Mouse (Mus musculus): ENCODE measurements around the gene Pappa. TPM values are rescaled to one million over a fixed set of nuclear protein-coding genes. Genes with fewer than 3 reads are reported as not detected.

Pappa gene
- 0.22 and 0.47 TPM in 2 replicates for polyA plus RNA-seq (2012; rRNA removed)

DNA sequence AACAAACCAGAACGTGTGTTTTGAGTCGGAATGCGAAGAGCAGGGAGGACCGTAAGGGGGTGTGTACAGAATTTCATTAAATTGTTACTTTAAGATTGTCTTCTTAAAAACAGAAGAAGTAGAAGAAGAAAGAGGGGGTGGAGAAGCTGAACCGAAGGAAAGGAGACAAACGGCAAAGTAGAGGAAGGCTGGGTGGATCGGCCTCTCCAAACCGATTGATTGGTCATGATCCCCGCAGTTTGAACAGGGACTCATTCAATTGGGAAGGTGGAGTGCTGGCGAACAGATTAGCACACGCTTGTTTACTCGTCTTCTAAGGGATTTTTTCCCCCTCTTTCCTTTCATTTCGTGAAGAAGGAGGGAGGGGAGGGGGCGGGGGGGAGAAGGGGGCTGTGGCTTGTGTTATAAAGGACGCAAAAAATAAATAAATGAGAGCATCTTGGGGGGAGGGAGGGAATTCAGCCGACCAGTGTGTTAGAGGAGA is at the start of gene Pappa:
TSS of gene Pappa (plus strand) at position 434 of the 484 bp plus-strand sequence.
- WGBS = 1% methylated on average over 16 of the region's 16 CpGs
- no peak for DNase-seq (ENCODE audit: low read depth, low spot score)

DNA sequence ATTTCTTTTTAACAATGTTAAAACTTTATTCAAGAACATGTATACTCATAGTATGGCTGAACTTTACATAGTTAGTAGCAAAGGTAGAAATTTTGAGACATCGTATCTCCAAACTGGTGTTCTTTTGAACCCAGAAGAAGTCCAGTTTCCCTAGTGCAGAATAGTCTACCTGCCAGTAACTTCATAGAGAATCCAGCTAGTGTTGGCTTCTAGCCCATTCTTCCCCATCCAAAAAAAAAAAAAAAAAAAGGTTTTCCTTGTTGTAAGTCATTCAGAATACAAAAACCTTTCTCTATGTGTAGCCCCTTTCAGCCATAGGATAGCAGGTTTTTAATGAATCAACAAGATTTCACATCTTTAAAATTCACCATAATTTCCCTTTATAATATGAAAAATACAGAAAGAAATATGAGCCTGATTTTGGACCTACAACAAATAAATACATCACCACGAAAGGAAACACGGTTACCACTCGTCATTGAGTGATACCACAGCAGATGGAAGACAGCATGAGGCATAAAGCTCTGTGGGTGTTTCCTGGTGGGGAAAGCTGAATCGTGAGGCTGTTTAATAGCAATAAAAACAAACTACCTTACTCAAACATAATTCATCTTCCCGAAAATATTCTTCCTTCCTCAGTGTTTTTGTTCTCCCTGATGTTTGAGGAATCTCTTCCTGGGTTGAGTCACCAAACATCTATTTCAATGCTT is 45.9 kb upstream of the Pappa start:
- no peak for DNase-seq (ENCODE audit: low read depth, low spot score)
- WGBS = 66% methylated on average over 6 of the region's 6 CpGs

DNA sequence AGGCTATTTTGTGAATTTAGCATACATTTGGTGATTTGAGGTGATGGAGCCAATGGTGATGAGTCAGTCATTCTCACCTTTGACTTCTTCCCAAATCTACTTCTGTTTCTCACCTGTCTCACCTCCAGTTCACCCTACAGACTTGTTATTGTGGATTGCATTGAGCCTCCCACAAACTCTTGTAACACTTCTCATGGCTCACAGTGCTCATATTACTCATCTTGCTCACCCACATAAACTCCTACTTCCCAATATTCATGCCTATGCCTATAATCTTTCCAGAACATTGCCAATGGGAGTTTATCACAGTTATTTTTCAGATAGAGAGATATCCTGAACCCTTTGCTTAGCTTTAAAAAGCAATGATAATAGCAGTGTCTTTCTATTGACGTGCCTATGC is 37.1 kb upstream of the Pappa start:
- 89% methylated on average over 1 of the region's 1 CpGs for WGBS
- DNase-seq (ENCODE audit: low read depth, low spot score) = no peak

- 80% methylated on average over 5 of the region's 5 CpGs for WGBS
- DNase-seq (ENCODE audit: low read depth, low spot score) = no peak
Measured at GRCm38 (mm10) chr4:65087592-65087991, 36.4 kb upstream of the Pappa start.

DNA sequence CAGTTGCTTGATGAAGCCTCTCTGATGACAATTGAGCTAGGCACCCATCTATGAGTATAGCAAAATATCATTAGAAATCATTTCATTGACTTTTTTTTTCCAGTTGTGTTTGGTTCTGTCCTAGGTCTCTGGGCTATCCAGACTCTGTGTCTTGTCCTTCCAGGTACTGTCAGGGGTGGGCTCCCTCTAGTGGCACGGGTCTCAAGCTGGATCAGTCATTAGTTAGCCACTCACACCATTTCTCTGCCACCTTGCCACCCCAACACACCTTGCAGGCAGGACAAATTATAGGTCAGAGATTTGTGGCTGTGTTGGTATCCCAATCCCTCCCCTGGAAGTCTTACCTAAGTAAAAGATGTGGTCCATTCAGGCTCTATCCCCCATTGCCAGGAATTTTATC is 31.8 kb upstream of the Pappa start:
- DNase-seq (ENCODE audit: low read depth, low spot score) = no peak
- WGBS = 5% methylated on average over 1 of the region's 1 CpGs

DNA sequence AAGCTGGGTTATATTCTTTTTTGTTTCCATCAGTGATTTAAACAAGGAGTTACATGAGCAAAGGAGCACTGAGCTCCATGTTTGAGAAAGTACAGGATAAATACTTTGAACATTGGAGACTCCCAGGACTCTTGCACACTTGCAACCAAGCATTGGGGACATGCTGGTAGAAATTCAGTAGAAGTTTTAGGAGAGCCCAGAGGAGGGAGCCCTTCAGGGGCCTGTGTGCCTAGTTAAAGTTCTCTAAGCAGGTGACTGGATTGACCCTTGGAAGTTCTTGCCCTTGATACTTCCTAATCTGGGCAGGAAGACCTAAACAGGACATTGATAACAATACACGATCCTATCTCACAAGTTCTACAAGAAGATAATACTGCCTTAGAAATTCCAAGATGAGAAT is 3.6 kb upstream of the Pappa start:
- WGBS = 67% methylated on average over 1 of the region's 1 CpGs
- DNase-seq (ENCODE audit: low read depth, low spot score) = no peak

GRCm38 (mm10) chr4:65122841-65123240 is 1.1 kb upstream of the Pappa start:
- no peak for DNase-seq (ENCODE audit: low read depth, low spot score)
- WGBS = under 1% methylated on average over 2 of the region's 2 CpGs

GRCm38 (mm10) chr4:65124369-65125151 is 586 bp downstream of the Pappa start:
- 2% methylated on average over 74 of the region's 80 CpGs for WGBS
- no peak for DNase-seq (ENCODE audit: low read depth, low spot score)

- WGBS = 1% methylated on average over 30 of the region's 30 CpGs
Measured at GRCm38 (mm10) chr4:65125341-65126332, 1.7 kb downstream of the Pappa start.

DNA sequence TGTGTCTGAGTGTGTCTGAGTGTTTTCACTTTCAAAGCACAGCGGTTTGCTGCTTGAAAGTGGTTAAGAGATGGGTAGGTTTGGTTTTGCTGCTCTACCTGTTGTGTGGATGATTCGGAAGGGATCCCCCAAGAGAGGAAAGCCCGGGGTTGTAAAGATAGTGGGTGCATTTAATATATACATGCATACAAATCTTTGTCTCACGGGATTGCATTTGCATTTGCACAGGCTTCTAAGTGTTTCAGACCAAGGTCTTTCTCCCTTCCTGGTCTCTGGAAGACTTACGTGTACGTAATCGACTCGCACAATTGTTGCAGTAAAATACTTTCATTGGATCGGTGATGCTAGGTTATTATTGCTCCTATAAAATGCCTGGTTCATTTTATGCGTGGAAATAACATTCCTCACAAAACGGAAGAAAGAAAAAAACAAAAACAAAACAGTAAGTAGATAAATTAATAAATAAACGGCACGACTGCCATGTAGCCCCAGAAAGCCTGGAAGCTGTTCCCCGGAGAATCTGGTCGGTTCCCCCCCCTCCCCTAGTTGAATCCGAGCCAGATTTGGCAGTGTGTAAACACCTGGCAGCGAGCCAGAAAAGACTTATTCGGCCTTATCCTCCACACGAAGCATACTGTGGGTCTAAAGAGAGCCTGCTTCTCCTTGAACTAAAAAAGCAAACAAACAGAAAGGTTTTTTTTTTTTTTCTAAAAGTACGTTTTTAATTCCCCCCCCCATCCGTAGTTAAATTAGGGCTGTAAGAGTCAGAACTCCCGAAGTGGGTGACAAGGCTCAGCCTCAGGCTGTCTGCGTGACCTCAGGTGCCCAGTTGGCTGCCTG is 2.7 kb downstream of the Pappa start:
- WGBS = 4% methylated on average over 23 of the region's 23 CpGs
- no peak for DNase-seq (ENCODE audit: low read depth, low spot score)

More at GRCm38 (mm10) chr4:65125341-65126332, 1.7 kb downstream of the Pappa start:
- no peak for DNase-seq (ENCODE audit: low read depth, low spot score)

DNA sequence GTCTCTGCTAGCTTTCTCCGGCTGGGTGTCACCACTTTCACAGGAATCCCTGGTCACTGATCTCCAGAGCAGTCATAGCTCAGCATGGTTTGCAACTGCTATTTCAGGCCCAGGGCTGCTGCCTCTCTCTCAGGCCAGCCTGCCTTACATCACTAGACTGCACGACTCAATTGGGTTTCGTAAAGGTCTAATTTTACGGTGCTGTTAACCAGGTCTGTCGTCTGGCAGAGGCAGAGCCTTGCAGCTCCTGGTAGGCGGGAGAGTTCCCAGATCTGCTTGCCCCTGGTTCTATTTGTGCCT is 3.3 kb downstream of the Pappa start:
- 23% methylated on average over 6 of the region's 6 CpGs for WGBS
- no peak for DNase-seq (ENCODE audit: low read depth, low spot score)

- WGBS = 58% methylated on average over 3 of the region's 3 CpGs
- no peak for DNase-seq (ENCODE audit: low read depth, low spot score)
Measured at GRCm38 (mm10) chr4:65132657-65133056, 8.7 kb downstream of the Pappa start.

DNA sequence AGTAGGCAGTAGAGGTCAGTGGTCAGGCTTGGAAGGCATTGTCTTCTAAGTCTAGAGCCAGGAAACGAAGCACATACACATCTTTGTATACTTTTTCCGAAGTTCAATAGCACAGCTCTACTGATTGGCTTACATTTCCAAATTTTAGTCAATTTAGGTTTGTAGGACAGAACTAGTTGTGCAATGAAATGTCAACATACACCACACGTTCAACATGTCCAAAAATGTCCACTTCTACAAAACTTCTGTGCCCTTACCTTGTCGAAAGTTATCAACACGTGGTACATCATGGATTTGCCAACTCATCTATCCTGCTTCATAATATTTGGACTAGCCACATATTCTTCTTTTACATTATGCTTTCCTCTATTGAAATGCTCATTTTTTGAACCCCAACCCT is 10.4 kb downstream of the Pappa start:
- DNase-seq (ENCODE audit: low read depth, low spot score) = no peak
- 78% methylated on average over 5 of the region's 5 CpGs for WGBS

DNA sequence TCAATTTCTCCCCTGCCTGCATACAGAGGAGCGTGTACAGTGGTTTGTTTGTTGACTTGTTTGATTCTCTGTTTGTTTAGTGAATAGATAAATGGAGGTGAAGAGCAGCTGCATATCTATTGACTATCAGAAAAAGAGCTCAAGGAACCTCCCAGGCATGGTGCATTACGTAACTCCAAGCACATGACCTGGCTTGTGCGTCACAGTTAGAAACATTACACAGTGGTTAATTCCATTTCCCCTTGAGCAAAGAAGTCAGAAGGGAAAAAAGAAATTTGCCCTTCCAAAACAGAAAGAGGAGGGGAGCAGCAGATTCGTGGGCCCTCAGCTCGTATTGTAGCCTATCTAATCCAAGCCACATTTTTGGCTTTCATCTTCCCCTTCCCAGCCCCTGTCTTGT is 11.1 kb downstream of the Pappa start:
- WGBS = 59% methylated on average over 5 of the region's 5 CpGs
- DNase-seq (ENCODE audit: low read depth, low spot score) = no peak

- WGBS = 68% methylated on average over 3 of the region's 3 CpGs
Measured at GRCm38 (mm10) chr4:65136541-65136940, 12.6 kb downstream of the Pappa start.

DNA sequence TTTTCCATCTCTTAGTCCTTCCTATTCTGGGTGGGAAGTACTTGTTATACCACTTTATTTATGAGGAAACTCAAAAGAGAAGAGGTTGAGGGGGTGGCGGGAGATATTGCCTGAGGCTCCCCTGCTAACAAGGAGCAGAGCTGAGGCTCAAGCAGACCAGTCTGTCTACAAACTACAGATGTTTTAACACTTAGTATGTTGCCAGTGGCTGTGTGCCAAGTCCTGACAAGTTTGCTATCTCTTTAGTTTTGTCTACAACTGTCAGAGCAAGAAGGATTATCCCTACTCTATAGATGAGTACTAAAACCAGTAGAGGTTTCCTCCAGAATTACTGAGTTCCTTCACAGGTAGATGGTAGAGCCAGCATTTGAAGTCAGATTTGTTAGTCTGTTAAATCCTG is 23.0 kb downstream of the Pappa start:
- WGBS = 61% methylated on average over 1 of the region's 1 CpGs
- DNase-seq (ENCODE audit: low read depth, low spot score) = no peak

More at GRCm38 (mm10) chr4:65136541-65136940, 12.6 kb downstream of the Pappa start:
- DNase-seq (ENCODE audit: low read depth, low spot score) = no peak

GRCm38 (mm10) chr4:65153601-65154000 is 29.6 kb downstream of the Pappa start:
- WGBS = 47% methylated on average over 2 of the region's 2 CpGs
- no peak for DNase-seq (ENCODE audit: low read depth, low spot score)

DNA sequence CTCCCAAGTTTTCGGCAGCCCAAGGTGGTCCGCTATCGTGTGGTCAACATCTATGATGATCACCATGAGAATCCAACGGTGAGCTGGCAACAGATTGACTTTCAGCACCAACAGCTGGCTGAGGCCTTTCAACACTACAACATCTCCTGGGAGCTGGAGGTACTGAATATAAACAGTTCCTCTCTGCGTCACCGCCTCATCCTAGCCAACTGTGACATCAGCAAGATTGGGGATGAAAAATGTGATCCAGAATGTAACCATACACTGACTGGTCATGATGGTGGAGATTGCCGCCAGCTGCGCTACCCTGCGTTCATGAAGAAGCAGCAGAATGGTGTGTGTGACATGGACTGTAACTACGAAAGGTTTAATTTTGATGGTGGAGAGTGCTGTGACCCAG is 32.3 kb downstream of the Pappa start:
- no peak for DNase-seq (ENCODE audit: low read depth, low spot score)
- WGBS = 87% methylated on average over 10 of the region's 10 CpGs

DNA sequence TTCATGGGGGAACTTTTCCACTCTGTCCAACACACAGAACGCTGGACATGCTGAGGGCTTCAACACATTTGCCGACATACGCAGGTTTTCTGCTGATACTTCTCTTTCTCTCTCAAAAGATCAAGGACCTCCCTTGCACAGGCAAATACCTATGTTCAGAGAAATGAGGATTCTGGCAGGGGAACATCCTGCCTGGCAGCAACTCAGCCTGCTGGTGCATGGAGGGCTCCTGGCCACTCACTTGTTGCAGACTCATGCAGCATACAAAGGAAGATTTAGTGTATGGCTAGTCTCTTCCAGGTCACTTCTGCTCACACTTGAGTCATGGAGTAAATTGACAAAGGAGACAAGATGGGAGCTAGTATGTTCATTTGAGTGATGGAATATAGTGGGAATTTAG is 34.7 kb downstream of the Pappa start:
- 90% methylated on average over 3 of the region's 3 CpGs for WGBS
- DNase-seq (ENCODE audit: low read depth, low spot score) = no peak

Measured in large intestine, adult 2 months (tissue).